Mouse (Mus musculus): ENCODE measurements around the gene Sdk2. TPM values are rescaled to one million over a fixed set of nuclear protein-coding genes. Genes with fewer than 3 reads are reported as not detected.

Sdk2 gene
- total RNA-seq, 1 experiment from 2014 or later, result not detected

DNA sequence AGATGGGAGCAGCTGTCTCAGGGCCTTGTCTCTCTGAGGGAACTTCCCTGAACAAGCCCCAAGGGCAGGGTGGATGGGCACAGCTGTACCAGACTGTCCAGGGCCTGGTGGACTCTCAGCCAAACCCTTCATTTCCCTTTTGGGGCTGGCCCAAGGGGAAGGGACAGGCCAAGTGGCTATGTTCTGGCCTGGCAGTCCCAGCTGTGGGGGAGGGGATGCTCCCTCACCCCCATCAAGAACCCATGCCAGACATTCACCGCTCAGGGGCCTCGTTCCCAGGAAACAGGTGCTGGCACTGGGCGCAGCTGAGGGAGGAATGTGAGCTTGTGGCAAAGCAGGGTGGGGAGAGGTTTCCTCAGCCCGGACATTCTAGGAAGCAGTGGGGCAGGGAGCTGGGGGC, 15.5 kb downstream of the Sdk2 start:
- no peak for ATAC-seq (ENCODE audit: extremely low read depth, insufficient number of reproducible peaks, low FRiP score, poor library complexity, severe bottlenecking)

GRCm38 (mm10) chr11:114050511-114050910, 16.3 kb downstream of the Sdk2 start:
- ATAC-seq (ENCODE audit: extremely low read depth, insufficient number of reproducible peaks, low FRiP score, poor library complexity, severe bottlenecking), result no peak

GRCm38 (mm10) chr11:114047887-114048331, 18.9 kb downstream of the Sdk2 start:
- ATAC-seq (ENCODE audit: extremely low read depth, insufficient number of reproducible peaks, low FRiP score, poor library complexity, severe bottlenecking), result no peak

- ATAC-seq (ENCODE audit: extremely low read depth, insufficient number of reproducible peaks, low FRiP score, poor library complexity, severe bottlenecking), result no peak
Measured at GRCm38 (mm10) chr11:114046927-114047326, 19.9 kb downstream of the Sdk2 start.

DNA sequence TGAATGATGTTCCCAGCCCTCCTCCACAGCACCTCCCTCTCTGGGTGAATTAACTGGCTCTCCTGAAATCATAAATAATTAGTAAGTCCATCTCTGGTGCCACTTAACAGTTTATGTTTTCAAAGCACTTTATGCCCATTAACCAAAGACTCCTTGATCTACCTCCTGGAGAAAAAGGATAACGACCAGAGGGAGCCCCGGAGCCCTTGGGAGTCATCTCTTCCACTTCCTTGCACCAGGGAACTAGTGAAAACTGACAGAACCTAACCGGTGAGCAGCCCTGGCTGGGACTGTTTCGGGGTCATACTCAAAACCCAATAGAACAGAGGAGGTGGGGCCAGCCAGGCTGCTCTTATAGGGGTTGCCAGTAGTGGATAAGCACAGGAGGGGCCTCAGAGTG, 22.5 kb downstream of the Sdk2 start:
- no peak for ATAC-seq (ENCODE audit: extremely low read depth, insufficient number of reproducible peaks, low FRiP score, poor library complexity, severe bottlenecking)

DNA sequence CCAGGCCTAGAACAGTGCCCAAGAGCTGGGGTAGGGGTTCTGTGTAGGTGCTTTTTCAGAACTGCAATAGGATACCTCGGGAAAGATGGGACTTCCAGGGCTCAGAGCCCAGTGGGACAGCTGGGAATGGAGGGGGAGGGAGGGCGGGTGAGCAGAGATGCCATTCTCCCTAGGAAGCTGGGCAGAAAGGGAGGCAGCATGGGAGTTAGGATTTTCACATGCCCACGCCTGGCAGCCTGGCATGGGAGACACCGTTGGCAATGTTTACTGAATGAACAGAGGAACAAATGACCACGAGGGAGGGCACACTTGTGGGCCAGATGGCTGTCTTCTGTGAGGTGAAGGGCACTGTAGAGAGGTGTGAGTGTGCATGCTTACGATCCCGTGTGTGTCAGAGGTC, 23.3 kb downstream of the Sdk2 start:
- no peak for ATAC-seq (ENCODE audit: extremely low read depth, insufficient number of reproducible peaks, low FRiP score, poor library complexity, severe bottlenecking)

GRCm38 (mm10) chr11:114040391-114041035, 26.3 kb downstream of the Sdk2 start:
- ATAC-seq (ENCODE audit: extremely low read depth, insufficient number of reproducible peaks, low FRiP score, poor library complexity, severe bottlenecking), result no peak

DNA sequence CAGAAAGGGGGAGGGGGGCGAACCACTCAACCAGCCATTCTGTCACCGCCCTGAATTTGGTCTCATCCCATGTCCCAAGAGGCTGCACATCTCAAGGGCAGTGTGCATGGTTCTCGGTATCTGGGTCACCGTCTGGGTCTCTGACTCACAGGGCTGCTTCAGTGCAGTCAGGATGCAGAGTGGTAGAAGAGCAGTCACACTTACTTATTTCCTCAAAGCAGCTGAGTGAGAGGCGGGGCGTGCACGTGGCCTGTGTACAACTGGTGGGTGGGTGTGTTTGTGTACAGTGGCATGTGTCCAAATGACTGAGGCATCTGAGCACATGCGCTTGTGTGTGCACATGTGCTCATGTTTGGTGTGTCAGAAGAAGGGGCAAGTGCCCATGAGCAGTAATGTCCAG, 28.8 kb downstream of the Sdk2 start:
- no peak for ATAC-seq (ENCODE audit: extremely low read depth, insufficient number of reproducible peaks, low FRiP score, poor library complexity, severe bottlenecking)

GRCm38 (mm10) chr11:114031491-114031890, 35.4 kb downstream of the Sdk2 start:
- ATAC-seq (ENCODE audit: extremely low read depth, insufficient number of reproducible peaks, low FRiP score, poor library complexity, severe bottlenecking), result no peak

DNA sequence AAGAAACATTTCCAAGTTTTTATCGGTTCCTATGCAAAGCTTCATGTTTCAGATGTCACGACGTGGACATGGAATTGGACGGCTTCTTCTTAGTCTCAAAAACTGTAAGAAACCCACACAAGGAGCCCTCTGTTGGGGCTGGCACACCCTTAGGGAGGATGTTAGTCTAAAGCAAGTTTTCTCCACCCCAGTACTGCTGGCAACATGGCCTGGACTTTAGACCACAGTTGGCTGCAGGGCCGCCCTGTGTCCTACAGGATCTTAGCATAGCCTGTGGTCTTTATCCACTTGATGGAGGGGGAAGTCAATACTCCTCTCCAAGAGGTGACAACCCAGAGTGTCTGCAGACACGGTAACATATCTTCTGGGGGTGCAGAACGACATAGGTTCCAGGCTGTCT, 36.6 kb downstream of the Sdk2 start:
- no peak for ATAC-seq (ENCODE audit: extremely low read depth, insufficient number of reproducible peaks, low FRiP score, poor library complexity, severe bottlenecking)

- no peak for ATAC-seq (ENCODE audit: extremely low read depth, insufficient number of reproducible peaks, low FRiP score, poor library complexity, severe bottlenecking)
Measured at GRCm38 (mm10) chr11:114028512-114028911, 38.3 kb downstream of the Sdk2 start.

DNA sequence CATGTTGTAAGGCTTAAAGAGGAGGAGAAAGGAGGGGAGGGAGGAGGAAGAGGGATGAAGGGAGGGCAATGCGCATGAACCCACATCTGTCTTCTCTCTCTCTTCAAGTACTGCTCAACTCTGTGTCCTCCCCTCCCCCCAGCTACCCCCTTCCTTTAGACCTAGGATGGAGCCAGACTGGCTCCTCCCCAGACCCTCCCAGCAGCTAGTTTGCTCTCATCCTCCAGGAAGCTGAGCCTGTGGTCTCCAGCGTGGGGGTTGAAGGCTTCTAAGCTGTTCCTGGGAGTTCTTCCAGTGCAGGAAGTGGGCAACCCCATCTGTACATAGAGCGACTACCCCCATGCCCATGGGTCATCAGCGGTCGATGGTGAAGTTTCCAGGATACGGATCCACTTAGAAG, 38.8 kb downstream of the Sdk2 start:
- ATAC-seq (ENCODE audit: extremely low read depth, insufficient number of reproducible peaks, low FRiP score, poor library complexity, severe bottlenecking), result no peak

DNA sequence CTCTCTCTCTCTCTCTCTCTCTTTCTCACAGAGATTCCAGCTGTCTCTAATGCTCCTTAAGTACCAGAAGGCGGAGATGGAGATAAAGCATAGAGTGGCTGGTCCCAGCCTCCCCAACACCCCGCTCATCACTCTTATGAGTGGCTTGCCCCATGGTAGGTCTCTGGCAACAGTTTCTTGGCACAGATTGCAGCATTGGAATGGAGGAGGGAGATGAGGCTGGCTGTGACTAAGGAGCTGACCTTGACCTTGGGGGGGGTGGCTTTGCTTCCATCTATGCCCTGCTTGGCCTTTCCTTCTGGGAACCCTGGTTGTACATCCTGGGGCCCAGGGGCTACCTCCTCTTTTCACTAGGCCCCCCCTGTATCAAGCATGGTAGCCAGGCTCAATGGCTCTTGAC, 41.8 kb downstream of the Sdk2 start:
- ATAC-seq (ENCODE audit: extremely low read depth, insufficient number of reproducible peaks, low FRiP score, poor library complexity, severe bottlenecking), result no peak

DNA sequence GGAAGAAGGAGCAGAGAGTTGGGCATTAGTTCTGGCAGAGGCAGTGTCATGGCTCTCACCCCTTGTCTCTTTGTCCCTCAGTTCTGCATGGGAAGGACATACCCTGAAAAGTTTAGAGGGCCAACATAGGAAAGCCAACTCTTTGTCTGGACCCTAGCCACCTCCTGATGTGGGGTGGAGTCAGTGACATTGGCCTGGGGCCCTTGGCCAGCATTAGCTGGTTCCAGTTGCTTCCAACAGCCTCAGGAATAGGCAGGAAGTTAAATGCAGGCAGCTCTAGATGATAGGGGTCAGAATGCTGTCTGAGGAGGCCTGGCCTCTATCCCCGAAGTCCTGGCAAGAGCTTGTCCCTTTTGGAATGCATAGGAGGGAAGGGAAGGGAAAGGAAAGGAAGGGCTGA, 42.9 kb downstream of the Sdk2 start:
- no peak for ATAC-seq (ENCODE audit: extremely low read depth, insufficient number of reproducible peaks, low FRiP score, poor library complexity, severe bottlenecking)

- ATAC-seq (ENCODE audit: extremely low read depth, insufficient number of reproducible peaks, low FRiP score, poor library complexity, severe bottlenecking), result no peak
Measured at GRCm38 (mm10) chr11:114022166-114022565, 44.7 kb downstream of the Sdk2 start.

DNA sequence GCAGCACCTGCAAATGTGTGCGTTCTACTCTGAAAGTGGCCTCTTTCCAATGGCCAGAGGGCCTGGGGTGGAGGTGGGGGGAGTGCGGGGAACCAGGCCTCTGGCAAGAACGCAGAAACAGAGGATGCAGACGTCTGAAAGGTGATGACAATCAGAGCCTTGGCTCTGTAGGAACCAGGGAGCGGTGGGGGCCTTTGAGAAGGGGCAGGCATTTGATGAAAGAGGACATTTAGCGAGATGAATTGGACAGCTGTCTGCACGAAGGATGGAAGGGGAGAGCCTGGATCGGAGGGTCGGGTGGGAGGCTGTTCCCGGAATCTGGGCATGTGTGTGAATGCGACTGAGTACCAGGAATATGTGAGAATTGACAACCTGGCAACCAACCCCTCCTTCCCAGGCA, 47.8 kb downstream of the Sdk2 start:
- no peak for ATAC-seq (ENCODE audit: extremely low read depth, insufficient number of reproducible peaks, low FRiP score, poor library complexity, severe bottlenecking)

DNA sequence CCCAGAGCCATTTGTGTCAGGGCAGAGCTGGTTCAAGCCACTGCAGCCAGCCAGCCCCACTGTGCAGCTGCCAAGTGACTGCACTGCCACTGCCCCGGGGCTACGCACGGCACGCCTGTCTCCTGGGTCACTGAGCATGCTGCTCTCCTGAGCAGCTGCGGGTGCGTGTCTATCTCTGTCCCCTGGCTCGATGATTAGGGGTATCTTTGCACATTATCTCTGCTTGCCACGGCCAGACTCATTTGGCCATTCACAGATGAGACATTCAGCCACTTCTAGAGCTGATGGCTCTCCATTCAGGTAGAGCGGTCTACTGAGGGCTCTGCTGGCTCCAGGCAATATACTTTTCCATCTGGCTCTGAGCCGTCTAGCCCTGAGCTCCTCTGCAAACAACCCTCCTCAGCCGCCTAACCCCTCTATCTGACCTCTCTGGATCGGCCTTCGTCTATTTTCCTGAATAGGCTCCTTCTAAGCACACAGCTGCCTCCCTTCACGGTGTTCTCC, 49.9 kb downstream of the Sdk2 start:
- ATAC-seq (ENCODE audit: extremely low read depth, insufficient number of reproducible peaks, low FRiP score, poor library complexity, severe bottlenecking), result no peak

GRCm38 (mm10) chr11:114016108-114016888, 50.5 kb downstream of the Sdk2 start:
- no peak for ATAC-seq (ENCODE audit: extremely low read depth, insufficient number of reproducible peaks, low FRiP score, poor library complexity, severe bottlenecking)

- no peak for ATAC-seq (ENCODE audit: extremely low read depth, insufficient number of reproducible peaks, low FRiP score, poor library complexity, severe bottlenecking)
Measured at GRCm38 (mm10) chr11:114011523-114011922, 55.3 kb downstream of the Sdk2 start.

- ATAC-seq (ENCODE audit: extremely low read depth, insufficient number of reproducible peaks, low FRiP score, poor library complexity, severe bottlenecking), result no peak
Measured at GRCm38 (mm10) chr11:114005879-114006278, 61.0 kb downstream of the Sdk2 start.

Data from neutrophil, adult 5-6 weeks (primary cell).